ENCODE assay signal across 8 mouse cellular contexts in genomic region chr11:97050216-97050943, GRCm38 (mm10). TPM values are rescaled to one million over a fixed set of nuclear protein-coding genes. Genes with fewer than 3 reads are reported as not detected.
A peak's percentile ranks its signal among the peaks of the same experiment; 100 is the strongest.
DNase-seq lines count a peak whose midpoint lies in the region; ATAC-seq and TF ChIP-seq lines count a peak whose summit lies in the region.

Osbpl7 (plus strand) TSS chr11:97050628.

- H3K4me3 ChIP-seq in testis, adult 2 months (ENCODE audit: control insufficient read depth, low read depth, low read length): peak within 1 kb of the TSS; percentile 74
- H3K4me3 ChIP-seq in embryonic facial prominence, embryonic 11.5 days (ENCODE audit: low read depth, low read length): peak within 1 kb of the TSS; percentile 51
- H3K4me3 ChIP-seq in kidney, adult 2 months (ENCODE audit: insufficient read depth, low read depth, low read length): peak within 1 kb of the TSS; percentile 81
- H3K4me3 ChIP-seq in limb, embryonic 13.5 days: peak within 1 kb of the TSS; percentile 82
- peak within 1 kb of the TSS; percentile 61 for H3K4me3 ChIP-seq in midbrain, embryonic 15.5 days
- peak within 1 kb of the TSS; percentile 94 for H3K4me3 ChIP-seq in spleen, adult 2 months (ENCODE audit: extremely low read depth, insufficient read depth, insufficient read length)

- no peaks in the 10 kb centered on the region; the same call in 1 of the 2 replicates for H3K36me3 ChIP-seq in testis, adult 2 months (ENCODE audit: control insufficient read depth, insufficient read depth, low read length)
- H3K36me3 ChIP-seq in embryonic facial prominence, embryonic 11.5 days (replicated peaks; ENCODE audit: control insufficient read depth, insufficient read depth, low read depth, low read length): no peaks in the 10 kb centered on the region; the same call in none of the 2 replicates
- no peaks in the 10 kb centered on the region for H3K36me3 ChIP-seq in kidney, adult 2 months (ENCODE audit: control insufficient read depth, insufficient read depth, low read length)
- peaks cover 56% of the 10 kb centered on the region for H3K36me3 ChIP-seq in limb, embryonic 13.5 days
- peaks cover 19% of the 10 kb centered on the region; the same call in 1 of the 2 replicates for H3K36me3 ChIP-seq in midbrain, embryonic 15.5 days (replicated peaks)
- H3K36me3 ChIP-seq in spleen, adult 2 months (ENCODE audit: control insufficient read depth, insufficient read depth, low read length): peaks cover 19% of the 10 kb centered on the region

- peak within 1 kb of the TSS; percentile 72 for H3K4me2 ChIP-seq in embryonic facial prominence, embryonic 11.5 days (ENCODE audit: low read depth, low read length)
- peak within 1 kb of the TSS; percentile 97 for H3K4me2 ChIP-seq in limb, embryonic 13.5 days (replicated peaks)
- H3K4me2 ChIP-seq in midbrain, embryonic 15.5 days: peak within 1 kb of the TSS; percentile 96

- ATAC-seq in embryonic facial prominence, embryonic 11.5 days (replicated peaks; ENCODE audit: insufficient number of reproducible peaks, low FRiP score, low TSS enrichment, low read depth): peak; percentile 65; the same call in 1 of the 2 replicates
- ATAC-seq in limb, embryonic 13.5 days (ENCODE audit: low FRiP score, low read depth): peak; percentile 82
- ATAC-seq in midbrain, embryonic 15.5 days (replicated peaks): peak; percentile 86

- H3K4me1 ChIP-seq in testis, adult 2 months (ENCODE audit: control insufficient read depth, insufficient read depth, low read length): peaks cover 11% of the 10 kb centered on the region
- no peaks in the 10 kb centered on the region for H3K4me1 ChIP-seq in embryonic facial prominence, embryonic 11.5 days (ENCODE audit: control insufficient read depth, insufficient read depth, low read length)
- peaks cover 11% of the 10 kb centered on the region; the same call in 1 of the 2 replicates for H3K4me1 ChIP-seq in kidney, adult 2 months (ENCODE audit: control insufficient read depth, insufficient read depth, low read length)
- H3K4me1 ChIP-seq in limb, embryonic 13.5 days: peaks cover 21% of the 10 kb centered on the region
- H3K4me1 ChIP-seq in midbrain, embryonic 15.5 days: peaks cover 27% of the 10 kb centered on the region
- peaks cover 17% of the 10 kb centered on the region; the same call in 1 of the 2 replicates for H3K4me1 ChIP-seq in spleen, adult 2 months (ENCODE audit: control insufficient read depth, insufficient read depth, insufficient read length)

- peak; percentile 59 for TF ChIP-seq POLR2A in testis, adult 2 months (IDR thresholded peaks at IDR 0.05; ENCODE audit: control insufficient read depth, low read depth, low read length)
- TF ChIP-seq POLR2A in kidney, adult 2 months (IDR thresholded peaks at IDR 0.05; ENCODE audit: low read depth, low read length): peak; percentile 52
- TF ChIP-seq POLR2A in spleen, adult 2 months (IDR thresholded peaks at IDR 0.05; ENCODE audit: low read depth, low read length): peak; percentile 69

- no peak; the same call in 1 of the 2 replicates for TF ChIP-seq CTCF in testis, adult 2 months (IDR thresholded peaks at IDR 0.05; ENCODE audit: control insufficient read depth, insufficient read depth, insufficient replicate concordance, low read depth, low read length)
- TF ChIP-seq CTCF in kidney, adult 2 months (conservative IDR thresholded peaks at IDR 0.05; ENCODE audit: insufficient read depth, insufficient read length, low read depth, low read length): peak; percentile 37; the same call in 1 of the 2 replicates
- peak; percentile 23; the same call in 1 of the 2 replicates for TF ChIP-seq CTCF in spleen, adult 2 months (IDR thresholded peaks at IDR 0.05; ENCODE audit: extremely low read depth, insufficient read depth, insufficient read length, insufficient replicate concordance)

- 5% methylated on average over 18 of the region's 18 CpGs for WGBS in embryonic facial prominence, embryonic 11.5 days
- WGBS in kidney, adult 2 months: 2% methylated on average over 18 of the region's 18 CpGs
- 6% methylated on average over 18 of the region's 18 CpGs for WGBS in limb, embryonic 13.5 days
- 6% methylated on average over 18 of the region's 18 CpGs for WGBS in midbrain, embryonic 15.5 days
- 3% methylated on average over 18 of the region's 18 CpGs for WGBS in spleen, adult 2 months

- no peaks in the 10 kb centered on the region for H3K27me3 ChIP-seq in testis, adult 2 months (ENCODE audit: control insufficient read depth, insufficient read depth, low read length)
- no peaks in the 10 kb centered on the region for H3K27me3 ChIP-seq in embryonic facial prominence, embryonic 11.5 days (ENCODE audit: control insufficient read depth, insufficient read depth, low read length)
- H3K27me3 ChIP-seq in kidney, adult 2 months (replicated peaks; ENCODE audit: control insufficient read depth, insufficient read depth, low read length): no peaks in the 10 kb centered on the region
- H3K27me3 ChIP-seq in limb, embryonic 13.5 days: no peaks in the 10 kb centered on the region
- H3K27me3 ChIP-seq in midbrain, embryonic 15.5 days (replicated peaks): no peaks in the 10 kb centered on the region
- no peaks in the 10 kb centered on the region for H3K27me3 ChIP-seq in spleen, adult 2 months (ENCODE audit: control insufficient read depth, insufficient read depth, low read length)

- peak within 1 kb of the TSS; percentile 61 for H3K9ac ChIP-seq in embryonic facial prominence, embryonic 11.5 days (replicated peaks; ENCODE audit: low read length)
- peak within 1 kb of the TSS; percentile 90 for H3K9ac ChIP-seq in limb, embryonic 13.5 days
- peak within 1 kb of the TSS; percentile 79 for H3K9ac ChIP-seq in midbrain, embryonic 15.5 days

- H3K9me3 ChIP-seq in embryonic facial prominence, embryonic 11.5 days (replicated peaks; ENCODE audit: control insufficient read depth, low read length): no peaks in the 10 kb centered on the region
- no peaks in the 10 kb centered on the region for H3K9me3 ChIP-seq in limb, embryonic 13.5 days
- H3K9me3 ChIP-seq in midbrain, embryonic 15.5 days: no peaks in the 10 kb centered on the region

- H3K27ac ChIP-seq in testis, adult 2 months (ENCODE audit: control insufficient read depth, insufficient read depth, low read depth, low read length): peak within 1 kb of the TSS; percentile 18
- H3K27ac ChIP-seq in embryonic facial prominence, embryonic 11.5 days (replicated peaks; ENCODE audit: low read depth, low read length): no peak within 1 kb of the TSS
- peak within 1 kb of the TSS; percentile 26 for H3K27ac ChIP-seq in kidney, adult 2 months (ENCODE audit: insufficient read depth, low read depth, low read length)
- H3K27ac ChIP-seq in limb, embryonic 13.5 days: no peak within 1 kb of the TSS; the same call in 1 of the 2 replicates
- H3K27ac ChIP-seq in midbrain, embryonic 15.5 days: peak within 1 kb of the TSS; percentile 67
- peak within 1 kb of the TSS; percentile 38 for H3K27ac ChIP-seq in spleen, adult 2 months (ENCODE audit: insufficient read depth, low read length)

- DNase-seq in testis, postnatal 14 days (ENCODE audit: low spot score): no peak
- peak; percentile 75 for DNase-seq in embryonic facial prominence, embryonic 11.5 days (ENCODE audit: low spot score)
- DNase-seq in heart, adult 18-20 months: peak; percentile 80 to 85
- peak; percentile 71 for DNase-seq in kidney, adult 2 months
- peak; percentile 22 to 77 for DNase-seq in spleen, adult 2 months (ENCODE audit: low read depth in 1 of 2, low spot score in 2 of 2)

RNA-seq across cellular contexts. Expression of gene Osbpl7, which starts in this region (rescaled TPM):
- polyA plus RNA-seq in testis, adult 2 months (2012; rRNA removed): 75.7 and 82.3 TPM in 2 replicates
- 4.3 and 5.8 TPM in 2 replicates for polyA plus RNA-seq in embryonic facial prominence, embryonic 11.5 days (2014; fragmentation: Nextera tagmentation; extraction: Ambion mirVana)
- 1 to 10 TPM; 3.8 to 5.1 TPM for total RNA-seq in heart, adult 18-20 months (2021)
- polyA plus RNA-seq in kidney, adult 2 months (2012; rRNA removed): 9.0 and 9.1 TPM in 2 replicates
- polyA plus RNA-seq in limb, embryonic 13.5 days (2015; fragmentation: Nextera tagmentation; extraction: Ambion mirVana): 8.9 and 10.1 TPM in 2 replicates
- 12.8 and 14.1 TPM in 2 replicates for polyA plus RNA-seq in midbrain, embryonic 15.5 days (2015; fragmentation: Nextera tagmentation; extraction: Ambion mirVana)
- 19.1 and 23.4 TPM in 2 replicates for polyA plus RNA-seq in spleen, adult 2 months (2012; rRNA removed)

Comparison
In these comparisons a context has a peak if more than half of its experiments do, and no peak if none do; other contexts are left out.
1. H3K27ac ChIP-seq: peak in testis, adult 2 months (single experiment), kidney, adult 2 months (single experiment), midbrain, embryonic 15.5 days (single experiment) and spleen, adult 2 months (single experiment); none in embryonic facial prominence, embryonic 11.5 days (single experiment) and limb, embryonic 13.5 days (single experiment).
2. Peak in every context shown above with its lines, with median percentiles within 50 percentile points of each other: H3K4me3 ChIP-seq, POLR2A ChIP-seq, ATAC-seq, H3K4me2 ChIP-seq and H3K9ac ChIP-seq.